Mouse (Mus musculus) adrenal gland, postnatal 14 days (tissue): ENCODE measurements around the gene Fxyd3. TPM values are rescaled to one million over a fixed set of nuclear protein-coding genes. Genes with fewer than 3 reads are reported as not detected.
A peak's percentile ranks its signal among the peaks of the same experiment; 100 is the strongest.

Source experiments
- DNase-seq: peaks from one replicate; pipeline ENCODE4 v3.0.0; 2021; ENCODE audit warnings: mixed read lengths
- total RNA-seq: library from RNA; stranded (reverse); gene quantifications from 2 replicates; pipeline ENCODE4 v1.2.3, GENCODE M21; 2021

Fxyd3 gene
- total RNA-seq, 1 experiment from 2014 or later = 5.6 TPM

DNA sequence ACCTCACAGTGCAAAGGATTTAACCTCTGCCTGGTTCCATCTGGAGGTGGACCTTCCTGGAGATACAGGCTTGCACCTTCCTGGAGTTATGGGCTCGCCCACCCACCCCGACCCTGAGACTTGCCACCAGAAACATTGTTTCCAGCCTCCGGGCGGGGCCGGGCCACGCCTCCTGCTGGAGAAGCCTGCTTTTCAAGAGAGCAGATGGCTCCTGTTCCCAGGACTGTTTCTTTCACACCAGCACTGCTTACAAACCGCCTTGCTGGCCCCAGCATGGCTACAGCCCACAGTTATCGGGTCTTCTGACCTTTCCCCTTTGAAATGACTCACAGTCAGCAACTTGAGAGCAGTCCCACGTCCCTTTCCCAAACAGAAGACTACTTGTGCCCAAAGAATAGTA is 4.2 kb downstream of the Fxyd3 start:
- DNase-seq = no peak

DNA sequence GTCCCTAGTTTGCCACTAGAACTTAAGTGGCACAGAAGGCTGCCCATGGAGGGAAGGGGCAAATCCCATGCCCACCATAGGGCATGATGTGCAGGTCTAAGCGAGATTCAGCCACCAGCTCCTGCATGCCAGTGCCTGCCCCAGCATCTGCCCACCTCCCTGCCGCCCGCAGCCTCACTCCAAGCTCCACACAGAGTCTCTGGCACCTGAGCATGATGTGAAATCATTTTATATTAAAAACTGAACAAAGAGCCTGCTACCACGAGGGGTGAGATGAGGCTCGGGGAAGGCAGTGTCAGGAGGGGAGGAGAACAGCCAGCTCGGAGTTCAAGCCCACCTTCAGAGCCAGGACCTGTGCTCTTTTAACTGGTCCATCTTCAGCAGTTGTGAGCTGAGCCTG is 6.2 kb downstream of the Fxyd3 start:
- no peak for DNase-seq

DNA sequence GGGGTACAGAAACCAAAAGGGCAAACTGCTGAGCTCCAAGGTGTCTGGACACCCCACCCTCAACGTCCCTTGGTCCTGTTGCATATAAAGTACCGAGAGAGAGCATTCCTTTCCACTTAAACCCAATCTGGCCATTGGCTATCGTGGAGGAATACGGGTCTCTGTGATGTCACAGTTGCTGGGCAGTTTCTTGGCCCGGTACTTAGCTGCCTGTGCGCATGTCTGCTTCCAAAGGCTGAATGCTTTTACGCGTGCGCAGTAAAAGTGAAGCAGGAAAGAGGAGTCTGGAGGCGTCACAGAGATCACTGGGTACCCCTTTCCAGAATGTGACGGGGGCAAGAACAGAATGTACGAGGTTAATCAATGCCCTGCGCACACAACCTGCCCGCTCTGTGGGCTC is 7.0 kb downstream of the Fxyd3 start:
- DNase-seq = no peak

DNA sequence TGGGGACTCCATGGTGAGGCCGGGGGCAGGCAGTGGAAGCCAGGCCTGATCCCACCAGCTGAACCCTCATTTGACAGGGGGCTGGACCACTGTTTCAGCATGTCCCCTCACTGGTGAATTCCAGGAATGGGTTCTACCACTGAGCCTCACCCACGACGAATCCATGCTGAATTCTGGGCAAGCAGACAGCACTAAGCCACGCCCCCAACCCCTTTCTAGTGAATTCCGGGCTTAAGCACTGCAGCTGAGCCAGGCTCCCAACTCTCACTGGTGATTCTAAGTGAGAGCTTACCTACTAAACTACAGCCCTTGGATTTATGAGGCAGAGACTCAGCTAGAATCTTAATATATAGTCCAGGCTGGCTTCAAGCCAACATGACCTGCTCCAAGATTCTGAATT is 8.7 kb downstream of the Fxyd3 start:
- DNase-seq = peak; percentile 47

DNA sequence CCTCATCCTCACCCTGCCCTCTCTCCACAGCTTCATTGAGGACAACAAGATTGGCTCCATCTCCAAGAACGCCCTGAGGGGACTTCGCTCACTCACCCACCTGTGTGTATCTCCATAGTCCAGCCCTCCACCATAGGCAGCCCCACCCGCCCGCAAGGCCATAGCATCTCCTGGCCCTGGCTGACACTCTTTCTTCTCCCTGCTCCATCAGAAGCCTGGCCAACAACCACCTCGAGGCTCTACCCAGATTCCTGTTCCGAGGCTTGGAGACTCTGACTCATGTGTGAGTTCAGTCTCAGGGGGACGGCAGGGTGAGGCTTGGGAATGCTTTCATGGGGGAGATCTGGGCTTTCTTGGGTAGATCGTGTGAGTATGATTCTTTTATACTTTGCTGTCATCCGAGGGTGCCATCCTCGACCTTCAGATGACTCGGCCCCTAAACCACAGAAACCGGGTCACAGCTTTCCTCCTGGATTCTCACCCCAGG is 13.4 kb downstream of the Fxyd3 start:
- no peak for DNase-seq

DNA sequence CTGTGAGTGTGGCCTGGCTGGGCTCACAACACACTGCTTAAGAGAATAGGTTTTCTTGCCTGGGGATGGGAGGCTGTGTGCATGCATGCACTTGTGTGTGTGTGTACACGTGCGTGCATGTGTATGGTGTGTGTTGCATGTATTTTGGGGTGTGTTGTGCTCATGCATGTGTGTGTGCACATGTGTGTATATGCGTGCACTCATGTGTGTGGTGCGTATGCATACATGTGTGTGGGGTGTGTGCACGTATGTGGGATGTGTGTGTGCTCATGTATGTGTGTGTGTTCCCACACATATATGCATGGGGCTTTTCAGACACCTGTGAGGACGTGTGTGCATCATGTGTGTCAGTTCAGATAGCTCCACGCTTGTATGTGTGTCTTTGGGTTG is 15.9 kb downstream of the Fxyd3 start:
- DNase-seq = no peak

DNA sequence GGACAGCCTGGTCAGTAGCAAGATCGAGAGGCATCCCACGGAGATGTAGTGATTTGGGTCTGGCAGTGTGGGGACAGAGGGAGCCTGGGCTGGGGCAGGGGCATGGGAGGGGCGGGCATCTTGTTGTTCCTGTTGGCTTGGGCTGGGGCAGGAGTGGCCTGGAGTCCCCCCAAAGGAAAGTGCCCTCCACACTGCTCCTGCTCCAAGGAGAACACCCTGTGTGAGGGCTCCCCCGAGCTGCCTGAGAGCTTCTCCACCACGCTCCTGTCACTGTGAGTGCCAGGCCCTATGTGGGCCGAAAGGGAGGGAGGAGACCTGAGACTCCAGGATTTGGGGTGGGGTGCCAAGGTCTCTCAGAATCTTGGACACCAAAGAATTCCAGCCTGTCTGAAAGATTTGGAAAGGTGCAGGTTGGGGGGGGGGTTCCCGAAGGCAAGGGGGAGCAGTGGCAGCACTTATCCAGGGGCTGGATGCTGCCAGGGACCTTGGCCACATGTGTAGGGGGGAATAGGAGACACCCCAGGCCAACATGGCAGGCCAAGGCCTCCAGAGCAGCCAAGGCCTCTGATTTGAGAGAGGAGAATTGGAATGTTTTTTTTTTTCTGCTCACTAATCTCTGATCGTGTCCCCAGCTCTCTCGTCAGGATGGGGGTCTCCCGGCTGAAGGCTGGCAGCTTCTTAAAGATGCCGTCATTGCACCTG is 16.4 kb downstream of the Fxyd3 start:
- peak; percentile 13 for DNase-seq

DNA sequence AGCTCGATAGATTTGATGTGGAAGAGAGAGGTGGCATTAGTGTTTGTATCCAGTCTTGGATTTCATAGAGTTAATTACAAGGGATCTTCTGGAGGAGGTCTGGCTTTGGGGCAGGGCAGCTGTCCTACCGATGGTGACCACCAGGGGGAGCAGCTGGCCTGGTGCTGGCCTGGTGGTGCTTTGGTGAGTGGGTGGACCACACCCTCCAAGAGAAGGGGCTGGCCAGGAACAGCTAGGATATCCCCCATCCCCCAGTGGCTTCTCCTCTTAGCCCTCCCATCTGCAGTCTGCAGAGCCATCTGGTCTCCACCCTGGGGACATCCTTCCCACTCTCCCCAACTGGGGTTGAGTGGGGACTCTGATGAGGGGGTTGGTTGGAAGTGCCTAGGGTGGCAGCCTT is 17.4 kb downstream of the Fxyd3 start, which contains the start of gene Lgi4:
Gene Lgi4 (plus strand): TSS at position 235 of the 400 bp plus-strand sequence.
- peak; percentile 90 for DNase-seq

DNA sequence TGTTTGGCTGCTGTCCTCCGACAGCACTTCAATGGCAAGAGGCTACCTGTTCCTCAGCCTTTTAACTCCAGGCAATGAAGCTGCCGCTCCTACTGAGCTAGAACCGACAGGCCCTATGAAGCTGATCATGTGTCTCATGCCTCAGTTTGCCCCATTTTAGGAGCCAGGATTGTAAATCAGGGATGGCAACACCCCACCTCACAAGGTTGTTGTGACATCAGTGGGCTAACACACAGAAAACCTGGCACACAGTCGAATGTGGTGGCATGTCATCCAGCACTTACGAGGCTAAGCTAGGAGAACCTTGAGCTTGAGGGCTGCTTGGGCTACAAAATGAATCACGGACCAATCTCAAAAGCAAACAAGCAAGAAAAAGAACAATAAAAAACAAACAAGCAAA is 18.3 kb downstream of the Fxyd3 start:
- peak; percentile 53 for DNase-seq

DNA sequence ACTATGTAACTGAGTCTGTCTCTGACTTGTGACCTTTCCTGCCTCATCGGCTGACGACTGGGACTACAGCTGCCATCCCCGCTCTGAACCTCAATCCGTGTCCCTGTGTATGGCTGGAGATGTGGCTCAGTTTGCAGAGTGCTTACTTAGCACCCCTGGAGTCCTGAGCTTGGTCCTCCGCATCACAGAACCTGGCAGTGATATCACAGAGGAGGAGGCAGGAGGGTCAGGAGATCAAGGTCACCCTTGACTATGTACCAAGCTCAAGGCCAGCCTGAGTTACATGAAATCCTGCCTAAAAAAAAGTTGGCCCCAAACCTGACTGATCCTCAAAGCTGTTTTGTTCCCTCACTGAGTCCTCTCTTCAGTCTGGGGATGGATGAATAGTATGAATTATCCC is 18.8 kb downstream of the Fxyd3 start:
- DNase-seq = no peak

DNA sequence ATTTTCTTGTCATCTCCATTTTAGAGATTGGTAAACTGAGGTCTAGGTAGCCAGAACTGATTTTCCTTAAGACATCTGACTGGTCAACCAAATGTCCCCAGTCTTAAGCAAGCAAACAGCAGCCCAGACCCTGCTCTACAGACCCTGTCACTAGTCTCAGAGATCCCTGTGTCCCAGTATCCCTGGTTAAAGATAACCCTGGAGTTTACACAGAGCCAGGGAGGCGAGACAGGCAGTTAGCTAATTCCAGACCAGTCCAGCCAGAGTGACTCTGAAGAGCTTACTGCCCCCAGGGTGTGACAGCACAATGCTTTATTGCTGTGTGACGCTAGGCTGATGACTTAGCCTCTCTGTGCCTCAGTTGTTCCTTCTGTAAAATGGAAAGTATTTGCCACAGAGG is 19.4 kb downstream of the Fxyd3 start, which contains the start of gene Fxyd1:
Gene Fxyd1 (minus strand): TSS at position 129 of the 400 bp plus-strand sequence.
- DNase-seq = no peak

DNA sequence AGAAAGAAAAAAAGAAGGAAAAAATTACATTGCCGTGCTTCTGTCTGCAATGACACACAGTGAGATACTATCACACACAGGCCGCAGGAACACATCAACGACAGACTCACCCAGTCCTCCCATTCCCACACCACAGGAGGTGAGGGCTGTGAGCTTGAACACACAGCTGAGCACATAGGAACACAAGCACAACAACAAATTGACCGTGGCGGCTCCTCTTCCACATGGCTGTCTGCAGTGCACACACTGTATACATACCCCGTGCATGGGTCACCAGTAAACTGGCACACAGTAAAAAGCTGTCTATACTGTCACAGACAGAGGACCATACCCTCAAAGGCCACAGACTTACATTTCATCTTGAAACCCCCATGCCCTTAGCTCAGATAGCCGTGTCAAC is 20.1 kb downstream of the Fxyd3 start:
- DNase-seq = no peak

DNA sequence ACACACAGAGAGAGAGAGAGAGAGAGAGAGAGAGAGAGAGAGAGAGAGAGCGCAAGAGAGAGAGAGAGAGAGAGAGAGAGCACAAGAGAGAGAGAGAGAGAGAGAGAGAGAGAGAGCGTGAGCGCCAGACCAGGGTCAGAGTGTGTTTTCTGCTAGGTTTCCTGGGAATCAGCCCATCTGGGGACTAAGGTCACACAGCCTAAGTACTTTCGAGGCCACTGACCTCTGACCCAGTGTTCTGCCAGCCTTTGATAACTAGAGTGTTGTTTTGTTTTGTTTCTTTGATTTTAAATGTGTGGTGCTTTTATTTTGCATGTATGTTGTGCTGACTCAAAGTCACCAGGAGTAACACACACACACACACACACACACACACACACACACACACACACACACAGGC is 20.6 kb downstream of the Fxyd3 start:
- DNase-seq = no peak

DNA sequence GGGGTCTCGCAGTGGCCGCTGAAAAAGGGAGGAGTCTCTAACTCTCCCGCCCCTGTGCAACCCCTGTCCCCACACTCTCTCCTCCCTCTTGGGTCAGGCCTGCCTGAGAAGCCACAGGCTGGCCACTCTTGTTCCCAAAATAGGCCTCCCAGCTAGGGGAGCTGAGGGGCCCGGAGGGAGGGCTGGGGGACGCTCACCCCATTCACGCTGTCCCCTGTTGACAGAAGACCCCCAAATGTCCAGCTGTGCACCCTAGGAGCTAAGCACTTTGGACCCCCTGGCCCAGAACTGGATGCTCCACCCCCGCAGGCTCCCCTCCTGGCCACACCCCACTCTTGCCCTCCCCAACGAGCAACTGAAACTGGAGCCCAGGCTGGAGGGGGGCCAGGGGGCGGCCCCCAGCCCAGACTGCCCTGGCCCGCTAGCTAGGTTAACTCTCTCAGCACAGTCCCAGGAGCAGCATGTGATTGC is 21.1 kb downstream of the Fxyd3 start:
- DNase-seq = peak; percentile 91

DNA sequence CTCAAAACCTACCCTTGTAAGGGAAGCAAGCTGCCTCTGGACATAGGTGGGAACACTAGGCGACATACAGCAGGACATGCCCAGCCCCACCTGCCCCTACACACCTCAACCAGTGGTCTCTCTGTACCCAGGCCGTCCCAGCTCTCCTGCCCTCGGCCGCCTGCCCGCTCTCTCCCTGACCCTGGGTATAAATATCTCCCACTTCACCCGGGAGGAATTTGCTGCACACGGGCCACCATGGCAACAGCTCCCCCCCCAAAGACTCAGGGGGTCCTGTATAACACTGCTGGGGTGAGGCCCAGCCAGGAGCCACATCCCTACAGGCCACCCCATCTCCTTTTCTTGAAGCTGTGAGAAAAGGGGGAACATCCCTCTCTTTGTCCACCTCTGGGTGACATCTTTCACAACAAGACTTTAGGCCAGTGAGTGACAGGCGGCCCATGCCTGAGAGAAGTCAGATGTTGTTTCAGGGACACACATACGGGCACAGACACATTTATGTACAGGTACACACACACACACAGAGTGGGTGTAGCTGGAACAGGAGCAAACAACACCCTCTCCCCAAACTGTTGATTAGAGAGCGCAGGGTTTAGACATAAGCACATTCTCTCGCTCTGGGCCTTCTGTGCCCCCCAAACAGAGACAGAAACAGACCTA is 21.7 kb downstream of the Fxyd3 start:
- peak; percentile 61 for DNase-seq

DNA sequence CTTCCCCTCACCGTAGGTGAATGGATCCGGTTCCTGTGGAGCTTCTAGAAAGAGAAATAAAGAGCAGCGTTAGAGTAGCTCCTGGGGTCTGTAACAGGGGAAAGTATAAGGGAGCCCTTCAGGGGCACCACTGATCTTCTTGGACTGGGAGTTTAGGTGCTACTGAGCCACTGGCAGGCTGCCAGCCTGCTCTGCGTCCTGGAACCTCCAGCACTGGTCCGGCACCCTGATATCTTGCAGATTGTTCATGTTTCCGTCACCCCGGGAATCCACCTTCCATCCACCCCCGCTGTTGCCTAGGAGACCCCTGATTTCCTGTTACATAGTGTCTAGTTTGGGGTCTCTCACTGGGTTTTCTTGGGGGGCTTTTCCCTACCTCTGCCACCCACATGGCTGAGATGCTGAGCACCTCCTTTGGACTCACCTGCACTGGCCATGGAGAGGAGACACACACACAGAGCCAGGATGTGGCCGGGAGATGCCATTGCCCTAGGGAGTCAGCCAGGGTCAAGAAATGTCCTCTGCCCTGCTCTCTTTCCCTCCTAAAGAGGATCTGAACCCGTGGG is 22.5 kb downstream of the Fxyd3 start:
- no peak for DNase-seq

DNA sequence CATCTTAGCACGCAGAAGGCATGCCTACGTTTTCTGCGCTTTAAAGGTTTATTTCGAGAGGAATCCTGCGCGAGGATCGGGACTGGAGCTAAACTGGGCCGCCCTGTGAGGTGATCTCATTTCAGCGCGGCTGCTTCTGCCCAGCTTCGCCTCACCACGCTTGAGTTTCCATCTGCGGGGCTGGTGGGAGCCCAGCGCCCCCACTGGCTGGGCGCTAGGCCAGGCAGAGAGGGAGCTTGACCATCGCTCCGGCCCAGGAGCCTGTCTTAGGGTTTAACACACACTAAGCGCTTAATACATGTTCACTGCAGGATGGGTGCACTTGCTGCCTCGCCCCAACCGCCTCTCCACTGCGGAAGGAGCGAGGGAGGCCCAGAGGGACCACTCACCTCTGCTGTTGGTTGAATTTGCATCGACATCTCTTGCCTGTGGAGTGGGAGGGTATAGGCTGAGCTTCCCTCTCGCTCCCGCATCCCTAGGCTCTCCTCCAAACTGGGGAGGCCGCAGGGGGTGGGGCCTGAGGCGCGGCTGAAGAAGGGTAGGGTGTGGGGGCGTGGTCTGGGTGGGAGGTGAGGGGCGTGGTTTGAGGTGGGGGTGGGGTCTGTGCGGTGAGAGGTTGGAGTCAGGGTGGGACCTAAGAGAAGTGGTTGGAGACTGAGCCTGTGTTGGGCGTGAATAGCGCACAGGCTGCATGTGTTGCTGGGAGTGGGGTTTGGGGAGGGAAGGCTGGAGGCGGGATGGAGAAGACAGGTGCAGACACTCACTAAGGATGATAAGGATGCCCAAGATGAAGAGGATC is 23.7 kb downstream of the Fxyd3 start:
- peak; percentile 58 for DNase-seq

DNA sequence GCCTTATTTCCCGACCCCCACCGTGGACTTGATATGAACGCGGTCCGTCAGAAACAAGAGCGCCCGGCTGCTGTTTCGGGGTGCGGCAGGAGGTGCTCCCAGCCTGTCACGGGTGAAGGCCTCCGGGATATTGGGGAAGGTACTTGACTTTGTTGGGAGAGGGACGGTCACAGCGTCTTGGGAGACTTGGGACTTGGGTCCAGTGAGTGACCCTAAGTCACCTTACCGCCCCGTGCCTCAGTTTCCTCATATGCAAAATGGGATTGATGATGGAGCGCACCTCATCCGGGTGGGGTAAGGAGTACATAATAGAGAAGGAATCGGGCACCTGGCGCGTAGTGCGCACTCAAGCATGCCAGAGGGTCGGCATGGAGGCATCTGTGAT is 24.3 kb downstream of the Fxyd3 start:
- DNase-seq = no peak

DNA sequence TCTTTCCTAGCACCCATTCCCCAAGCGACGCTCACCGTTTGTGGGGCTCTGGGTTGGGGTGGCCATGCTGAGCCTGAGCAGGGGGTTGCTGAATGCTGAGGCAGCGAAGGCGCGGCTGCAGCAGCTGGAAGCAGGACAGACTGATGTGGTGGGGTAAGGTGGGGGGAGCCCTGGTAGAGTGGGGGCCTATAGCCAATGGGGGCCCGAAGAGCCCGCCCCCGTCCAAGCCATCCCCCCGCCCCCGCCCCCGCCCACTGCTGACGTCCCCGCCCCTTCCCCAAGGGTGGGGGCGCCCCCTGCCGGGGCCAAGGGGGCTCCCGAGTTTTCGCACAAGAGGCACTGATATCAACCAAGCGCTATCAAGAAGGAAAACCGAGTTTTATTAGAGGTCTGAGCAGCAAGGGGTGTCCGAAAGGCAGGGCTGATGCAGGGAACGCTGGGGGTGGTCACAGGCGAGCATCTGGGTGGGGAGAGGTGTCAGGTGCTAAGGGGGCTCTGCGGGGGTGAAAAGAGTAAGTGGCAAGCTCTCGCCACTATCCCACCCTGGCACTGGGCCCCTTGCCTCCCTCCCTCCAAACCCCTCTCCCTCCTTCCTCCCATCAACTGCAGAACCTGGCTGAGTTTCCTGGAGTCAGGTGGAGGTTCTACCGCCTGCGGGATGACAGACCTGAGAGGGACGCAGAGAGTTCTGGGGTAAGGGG is 25.0 kb downstream of the Fxyd3 start, which contains the start of gene Fxyd7:
Gene Fxyd7 (minus strand): TSS at position 147 of the 701 bp plus-strand sequence.
- DNase-seq = no peak

DNA sequence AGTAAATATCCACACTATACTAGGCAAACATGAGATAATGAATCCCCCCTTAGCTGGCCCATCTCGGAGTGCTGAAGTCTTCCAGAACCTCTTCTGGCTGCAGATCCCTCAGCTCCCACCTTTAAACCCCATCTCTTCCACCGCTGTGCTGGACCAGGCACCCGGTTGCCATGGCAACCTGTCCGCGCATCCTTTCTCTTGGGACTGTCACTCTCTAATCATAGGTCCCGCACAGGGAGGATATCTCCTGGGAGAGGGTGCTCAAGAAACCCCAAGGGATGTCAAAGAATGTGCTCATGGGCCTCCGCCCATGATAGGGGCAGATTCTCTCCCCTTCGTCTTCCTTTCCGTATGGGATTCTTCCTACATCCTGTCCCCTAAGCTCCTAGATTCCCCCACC is 25.6 kb downstream of the Fxyd3 start:
- DNase-seq = no peak

DNA sequence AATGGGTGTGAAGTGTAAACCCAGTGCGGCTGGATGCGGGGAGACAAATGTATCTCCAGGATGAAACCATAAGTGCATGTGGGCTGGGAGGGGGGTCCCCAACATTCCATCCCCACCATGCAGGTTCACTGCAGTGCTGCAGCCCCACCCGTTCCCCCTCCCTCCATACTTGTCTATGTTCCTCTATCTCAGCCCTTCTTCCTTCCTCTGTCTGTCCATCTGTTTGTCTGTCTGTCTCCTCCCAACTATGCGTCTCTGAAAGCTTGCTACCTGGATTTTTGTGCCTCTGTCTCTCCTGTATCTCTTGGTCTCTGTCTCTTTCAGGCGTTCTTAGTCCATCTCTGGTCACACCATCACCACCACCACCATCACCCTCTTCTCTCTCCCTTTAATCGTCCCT is 26.0 kb downstream of the Fxyd3 start:
- DNase-seq = no peak

DNA sequence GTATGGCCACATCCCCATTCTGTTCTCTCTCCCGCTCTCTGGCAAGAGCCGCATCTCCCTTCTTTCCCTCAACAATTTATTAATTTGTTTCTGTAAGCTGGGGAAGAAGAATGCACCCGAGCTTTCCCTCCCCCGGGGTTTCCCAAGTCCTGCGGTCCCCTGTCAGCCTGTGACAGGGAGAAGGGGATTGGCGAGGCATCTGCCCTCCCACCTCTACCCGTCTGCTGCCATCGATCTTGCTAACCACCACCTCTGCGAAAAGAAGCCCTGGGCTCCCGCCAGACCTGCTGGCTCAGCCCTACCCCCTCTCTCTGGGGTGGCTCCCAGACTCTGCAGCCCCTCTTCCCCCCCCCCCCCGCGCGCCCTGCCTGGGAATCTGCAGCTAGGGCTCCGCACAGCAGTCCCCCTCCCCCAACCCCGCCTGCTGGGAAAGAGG is 26.6 kb downstream of the Fxyd3 start:
- no peak for DNase-seq
